In genomic region chr11:102370285-102370684, GRCm38 (mm10) we compare ENCODE assay signal across 25 mouse cellular contexts. TPM values are rescaled to one million over a fixed set of nuclear protein-coding genes. Genes with fewer than 3 reads are reported as not detected.
DNase-seq lines count a peak whose midpoint lies in the region; ATAC-seq and TF ChIP-seq lines count a peak whose summit lies in the region.
"Had no signal": no experiment of that assay in that cellular context is flagged by ENCODE, and none has a peak within 500 bp of the region (broad histone marks: within the 10 kb centered on the region; RNA-seq: fewer than 3 reads in every experiment).

No protein-coding gene starts in this region.

- WGBS in heart, embryonic 11.5 days (ENCODE audit: insufficient replicate concordance): 36% methylated on average over 7 of the region's 7 CpGs
- WGBS in liver, embryonic 12.5 days (ENCODE audit: insufficient replicate concordance): 43% methylated on average over 7 of the region's 7 CpGs
- WGBS in liver, embryonic 15.5 days (ENCODE audit: insufficient replicate concordance): 53% methylated on average over 7 of the region's 7 CpGs
- whole genome bisulfite sequencing in lung, adult 2 months: 41% methylated on average over 7 of the region's 7 CpGs
- WGBS in kidney, embryonic 16.5 days: 45% methylated on average over 7 of the region's 7 CpGs

- peaks cover 5% of the 10 kb centered on the region; the same call in 1 of the 2 replicates for H3K27me3 ChIP-seq in heart, embryonic 11.5 days (ENCODE audit: control insufficient read depth, insufficient read depth, low read length)
- H3K27me3 ChIP-seq in liver, embryonic 12.5 days (replicated peaks): peaks cover 34% of the 10 kb centered on the region
- H3K27me3 ChIP-seq in liver, embryonic 15.5 days: peaks cover 28% of the 10 kb centered on the region; the same call in 1 of the 2 replicates
- 0 out of 2 replicates have a peak, but pooled peaks cover 4% of the 10 kb centered on the region for H3K27me3 ChIP-seq in kidney, embryonic 16.5 days (ENCODE audit: insufficient read depth, low read length)
- H3K27me3 ChIP-seq: embryonic facial prominence, embryonic 15.5 days; hindbrain, embryonic 15.5 days had no signal

- H3K4me1 ChIP-seq in heart, embryonic 11.5 days (ENCODE audit: control insufficient read depth, insufficient read depth, low read length): peaks cover 5% of the 10 kb centered on the region
- peaks cover 97% of the 10 kb centered on the region for H3K4me1 ChIP-seq in liver, embryonic 12.5 days
- peaks cover 93% of the 10 kb centered on the region for H3K4me1 ChIP-seq in liver, embryonic 15.5 days (replicated peaks)
- H3K4me1 ChIP-seq in lung, adult 2 months (ENCODE audit: control insufficient read depth, insufficient read depth, low read length): no peaks in the 10 kb centered on the region
- peaks cover 11% of the 10 kb centered on the region for H3K4me1 ChIP-seq in kidney, embryonic 16.5 days (ENCODE audit: insufficient read depth, low read length)

- no peak overlapping the region for H3K27ac ChIP-seq in heart, embryonic 11.5 days (ENCODE audit: low read depth, low read length)
- H3K27ac ChIP-seq in liver, embryonic 12.5 days: peak overlapping the region; percentile 79
- peak overlapping the region; percentile 85 for H3K27ac ChIP-seq in liver, embryonic 15.5 days (replicated peaks)
- no peak overlapping the region for H3K27ac ChIP-seq in kidney, embryonic 16.5 days (ENCODE audit: low read length)
- H3K27ac ChIP-seq: embryonic facial prominence, embryonic 12.5 days; embryonic facial prominence, embryonic 15.5 days; gastrocnemius, adult 2 months; hindbrain, embryonic 12.5 days; hindbrain, embryonic 15.5 days had no signal

- H3K9me3 ChIP-seq in heart, embryonic 11.5 days (replicated peaks; ENCODE audit: control insufficient read depth, low read length): no peaks in the 10 kb centered on the region
- no peaks in the 10 kb centered on the region for H3K9me3 ChIP-seq in liver, embryonic 12.5 days (replicated peaks)
- H3K9me3 ChIP-seq in liver, embryonic 15.5 days (replicated peaks): no peaks in the 10 kb centered on the region
- no peaks in the 10 kb centered on the region for H3K9me3 ChIP-seq in kidney, embryonic 16.5 days (ENCODE audit: low read length)
- H3K9me3 ChIP-seq: embryonic facial prominence, embryonic 12.5 days; embryonic facial prominence, embryonic 15.5 days; G1E; heart, embryonic 12.5 days; hindbrain, embryonic 12.5 days; hindbrain, embryonic 15.5 days had no signal

- DNase-seq in heart, adult 9 months (ENCODE audit: low spot score in 2 of 2): no peak
- no peak for DNase-seq in liver
- no peak for DNase-seq in lung, adult 2 months
- DNase-seq: adrenal gland, postnatal 10 days; adrenal gland, postnatal 36 days; B cell, adult 2 months; cerebellum, adult 18-20 months; cerebellum, adult 9-10 months; cerebellum, postnatal 14 days; forebrain, postnatal 0 days; gastrocnemius, adult 2 months; gastrocnemius, postnatal 14 days; heart, adult 11 months had no signal

- no peak for ATAC-seq in heart, embryonic 11.5 days (replicated peaks; ENCODE audit: insufficient number of reproducible peaks, low FRiP score, low TSS enrichment)
- no peak for ATAC-seq in liver, embryonic 12.5 days
- ATAC-seq in liver, embryonic 15.5 days (ENCODE audit: insufficient read depth): no peak
- no peak for ATAC-seq in kidney, embryonic 16.5 days (ENCODE audit: low FRiP score, low TSS enrichment)
- ATAC-seq: forebrain, embryonic 14.5 days; forebrain, postnatal 0 days; Patski had no signal

- H3K4me3 ChIP-seq in heart, embryonic 11.5 days (ENCODE audit: low read depth, low read length): no peak overlapping the region
- no peak overlapping the region for H3K4me3 ChIP-seq in liver, embryonic 12.5 days
- no peak overlapping the region for H3K4me3 ChIP-seq in liver, embryonic 15.5 days (replicated peaks)
- H3K4me3 ChIP-seq in lung, adult 2 months (replicated peaks; ENCODE audit: extremely low read depth, low read depth, low read length): no peak overlapping the region
- no peak overlapping the region for H3K4me3 ChIP-seq in kidney, embryonic 16.5 days (ENCODE audit: low read length)
- H3K4me3 ChIP-seq: embryonic facial prominence, embryonic 12.5 days; embryonic facial prominence, embryonic 15.5 days; gastrocnemius, adult 2 months; heart, embryonic 12.5 days; hindbrain, embryonic 12.5 days; hindbrain, embryonic 15.5 days had no signal

- no peak for TF ChIP-seq CTCF in lung, adult 2 months (IDR thresholded peaks at IDR 0.05; ENCODE audit: insufficient read depth, low read length)

- H3K4me2 ChIP-seq in heart, embryonic 11.5 days: no peak overlapping the region
- H3K4me2 ChIP-seq in liver, embryonic 12.5 days: no peak overlapping the region
- H3K4me2 ChIP-seq in liver, embryonic 15.5 days: no peak overlapping the region; the same call in 1 of the 2 replicates
- H3K4me2 ChIP-seq in kidney, embryonic 16.5 days (replicated peaks; ENCODE audit: low read depth, low read length): no peak overlapping the region
- H3K4me2 ChIP-seq: embryonic facial prominence, embryonic 12.5 days; embryonic facial prominence, embryonic 15.5 days; heart, embryonic 12.5 days; hindbrain, embryonic 12.5 days; hindbrain, embryonic 15.5 days had no signal

- 0 out of 2 replicates have a peak overlapping the region, but pooled peaks have one; percentile 16 for H3K9ac ChIP-seq in heart, embryonic 11.5 days (ENCODE audit: low read depth, low read length)
- H3K9ac ChIP-seq in liver, embryonic 12.5 days: peak overlapping the region; percentile 61
- peak overlapping the region; percentile 51 for H3K9ac ChIP-seq in liver, embryonic 15.5 days
- H3K9ac ChIP-seq in kidney, embryonic 16.5 days (replicated peaks; ENCODE audit: low read length): no peak overlapping the region
- H3K9ac ChIP-seq: embryonic facial prominence, embryonic 12.5 days; embryonic facial prominence, embryonic 15.5 days; forebrain, postnatal 0 days; heart, embryonic 12.5 days; hindbrain, embryonic 12.5 days; hindbrain, embryonic 15.5 days had no signal

- no peak for TF ChIP-seq POLR2A in lung, adult 2 months (IDR thresholded peaks at IDR 0.05; ENCODE audit: borderline replicate concordance, extremely low read depth, low read depth, low read length)

- H3K36me3 ChIP-seq in heart, embryonic 11.5 days (ENCODE audit: control insufficient read depth, insufficient read depth, low read length): no peaks in the 10 kb centered on the region
- no peaks in the 10 kb centered on the region for H3K36me3 ChIP-seq in liver, embryonic 12.5 days
- no peaks in the 10 kb centered on the region for H3K36me3 ChIP-seq in liver, embryonic 15.5 days (replicated peaks)
- H3K36me3 ChIP-seq in kidney, embryonic 16.5 days (ENCODE audit: insufficient read depth, low read length): no peaks in the 10 kb centered on the region
- H3K36me3 ChIP-seq: embryonic facial prominence, embryonic 12.5 days; embryonic facial prominence, embryonic 15.5 days; G1E; heart, embryonic 12.5 days; hindbrain, embryonic 12.5 days; hindbrain, embryonic 15.5 days had no signal

RNA-seq across cellular contexts. Expression of gene Slc4a1, which starts 4.3 kb away (rescaled TPM):
- 102 and 112 TPM in 2 replicates for polyA plus RNA-seq in heart, embryonic 11.5 days (2014; fragmentation: Nextera tagmentation; extraction: Ambion mirVana)
- 913 and 972 TPM in 2 replicates for polyA plus RNA-seq in liver, embryonic 12.5 days (2016; fragmentation: Nextera tagmentation; extraction: Ambion mirVana)
- polyA plus RNA-seq in liver, embryonic 15.5 days (2015; fragmentation: Nextera tagmentation; extraction: Ambion mirVana): 1,073 and 1,204 TPM in 2 replicates
- 1.1 and 1.2 TPM in 2 replicates for polyA plus RNA-seq in lung, adult 2 months (2012; rRNA removed)
- 9.0 and 9.6 TPM in 2 replicates for polyA plus RNA-seq in kidney, embryonic 16.5 days (2015; fragmentation: Nextera tagmentation; extraction: Ambion mirVana)
- polyA plus RNA-seq: Patski had no signal

RNA-seq across cellular contexts. Expression of gene Rundc3a, which starts 22.9 kb away (rescaled TPM):
- 1.3 TPM in 2 replicates for polyA plus RNA-seq in heart, embryonic 11.5 days (2014; fragmentation: Nextera tagmentation; extraction: Ambion mirVana)
- 1.9 and 2.1 TPM in 2 replicates for polyA plus RNA-seq in liver, embryonic 12.5 days (2016; fragmentation: Nextera tagmentation; extraction: Ambion mirVana)
- polyA plus RNA-seq in liver, embryonic 15.5 days (2015; fragmentation: Nextera tagmentation; extraction: Ambion mirVana): 2.2 and 2.4 TPM in 2 replicates
- polyA plus RNA-seq in lung, adult 2 months (2012; rRNA removed): 1.9 and 2.8 TPM in 2 replicates
- polyA plus RNA-seq in kidney, embryonic 16.5 days (2015; fragmentation: Nextera tagmentation; extraction: Ambion mirVana): 3.3 and 3.9 TPM in 2 replicates
- polyA plus RNA-seq: G1E had no signal

RNA-seq across cellular contexts. Expression of gene Slc25a39, which starts 37.5 kb away (rescaled TPM):
- 274 and 281 TPM in 2 replicates for polyA plus RNA-seq in heart, embryonic 11.5 days (2014; fragmentation: Nextera tagmentation; extraction: Ambion mirVana)
- 365 and 367 TPM in 2 replicates for polyA plus RNA-seq in liver, embryonic 12.5 days (2016; fragmentation: Nextera tagmentation; extraction: Ambion mirVana)
- polyA plus RNA-seq in liver, embryonic 15.5 days (2015; fragmentation: Nextera tagmentation; extraction: Ambion mirVana): 451 and 525 TPM in 2 replicates
- 258 and 290 TPM in 2 replicates for polyA plus RNA-seq in lung, adult 2 months (2012; rRNA removed)
- polyA plus RNA-seq in kidney, embryonic 16.5 days (2015; fragmentation: Nextera tagmentation; extraction: Ambion mirVana): 337 and 360 TPM in 2 replicates

RNA-seq across cellular contexts. Expression of gene Ubtf, which starts 50.7 kb away (rescaled TPM):
- 52.4 and 56.4 TPM in 2 replicates for polyA plus RNA-seq in heart, embryonic 11.5 days (2014; fragmentation: Nextera tagmentation; extraction: Ambion mirVana)
- polyA plus RNA-seq in liver, embryonic 12.5 days (2016; fragmentation: Nextera tagmentation; extraction: Ambion mirVana): 97.2 and 98.8 TPM in 2 replicates
- polyA plus RNA-seq in liver, embryonic 15.5 days (2015; fragmentation: Nextera tagmentation; extraction: Ambion mirVana): 50.9 and 55.2 TPM in 2 replicates
- 23.9 and 27.7 TPM in 2 replicates for polyA plus RNA-seq in lung, adult 2 months (2012; rRNA removed)
- polyA plus RNA-seq in kidney, embryonic 16.5 days (2015; fragmentation: Nextera tagmentation; extraction: Ambion mirVana): 94.7 and 97.3 TPM in 2 replicates

RNA-seq across cellular contexts. Expression of gene Grn, which starts 59.8 kb away (rescaled TPM):
- 110 and 113 TPM in 2 replicates for polyA plus RNA-seq in heart, embryonic 11.5 days (2014; fragmentation: Nextera tagmentation; extraction: Ambion mirVana)
- 55.8 and 58.1 TPM in 2 replicates for polyA plus RNA-seq in liver, embryonic 12.5 days (2016; fragmentation: Nextera tagmentation; extraction: Ambion mirVana)
- 94.8 and 121 TPM in 2 replicates for polyA plus RNA-seq in liver, embryonic 15.5 days (2015; fragmentation: Nextera tagmentation; extraction: Ambion mirVana)
- 220 and 257 TPM in 2 replicates for polyA plus RNA-seq in lung, adult 2 months (2012; rRNA removed)
- polyA plus RNA-seq in kidney, embryonic 16.5 days (2015; fragmentation: Nextera tagmentation; extraction: Ambion mirVana): 208 and 213 TPM in 2 replicates

Comparison
In these comparisons a context has a peak if more than half of its experiments do, and no peak if none do; other contexts are left out.
1. H3K27ac ChIP-seq: peak in liver, embryonic 12.5 days (single experiment) and liver, embryonic 15.5 days (single experiment); none in heart, embryonic 11.5 days (single experiment) and kidney, embryonic 16.5 days (single experiment).